Mouse (Mus musculus) testis, adult 2 months (tissue): ENCODE measurements around the gene Olfr444. TPM values are rescaled to one million over a fixed set of nuclear protein-coding genes. Genes with fewer than 3 reads are reported as not detected.

ENCODE experiments used
- H3K27ac ChIP-seq: fragments of 200-500 bp; 2 replicates; pipeline ENCODE4 v1.5.1; 2012; ENCODE audit warnings: low read depth, low read length; ENCODE audit not compliant: control insufficient read depth, insufficient read depth
- H3K27me3 ChIP-seq: fragments of 200-500 bp; 2 replicates; pipeline ENCODE4 v1.6.1; 2012; ENCODE audit warnings: mild to moderate bottlenecking, low read length, moderate library complexity; ENCODE audit not compliant: control insufficient read depth, insufficient read depth
- H3K36me3 ChIP-seq: fragments of 200-500 bp; 2 replicates; pipeline ENCODE4 v1.6.1; 2012; ENCODE audit warnings: mild to moderate bottlenecking, low read length; ENCODE audit not compliant: control insufficient read depth, insufficient read depth
- H3K4me1 ChIP-seq: fragments of 200-500 bp; 2 replicates; pipeline ENCODE4 v1.6.1; 2012; ENCODE audit warnings: low read length; ENCODE audit not compliant: control insufficient read depth, insufficient read depth
- H3K4me3 ChIP-seq: fragments of 200-500 bp; 2 replicates; pipeline ENCODE4 v1.5.1; 2012; ENCODE audit warnings: low read depth, mild to moderate bottlenecking, low read length, moderate library complexity, mixed read lengths; ENCODE audit not compliant: control insufficient read depth
- CTCF ChIP-seq: fragments of 200-500 bp; IDR thresholded peaks from 2 replicates; pipeline ENCODE4 v1.5.1; 2012; ENCODE audit warnings: low read depth, mild to moderate bottlenecking, inconsistent platforms, low read length, moderate library complexity; ENCODE audit not compliant: control insufficient read depth, insufficient read depth, insufficient replicate concordance
- POLR2A ChIP-seq: fragments of 200-500 bp; IDR thresholded peaks from 2 replicates; pipeline ENCODE4 v1.6.1; 2012; ENCODE audit warnings: low read depth, mild to moderate bottlenecking, inconsistent platforms, low read length, moderate library complexity; ENCODE audit not compliant: control insufficient read depth
- polyA plus RNA-seq: library from polyadenylated mRNA; depleted of rRNA; stranded (reverse); fragments of >200 nt; gene quantifications from 2 replicates; pipeline ENCODE4 v1.2.3, GENCODE M21; 2012; rRNA removed

The Olfr444 gene
- not detected in 2 replicates for polyA plus RNA-seq

DNA sequence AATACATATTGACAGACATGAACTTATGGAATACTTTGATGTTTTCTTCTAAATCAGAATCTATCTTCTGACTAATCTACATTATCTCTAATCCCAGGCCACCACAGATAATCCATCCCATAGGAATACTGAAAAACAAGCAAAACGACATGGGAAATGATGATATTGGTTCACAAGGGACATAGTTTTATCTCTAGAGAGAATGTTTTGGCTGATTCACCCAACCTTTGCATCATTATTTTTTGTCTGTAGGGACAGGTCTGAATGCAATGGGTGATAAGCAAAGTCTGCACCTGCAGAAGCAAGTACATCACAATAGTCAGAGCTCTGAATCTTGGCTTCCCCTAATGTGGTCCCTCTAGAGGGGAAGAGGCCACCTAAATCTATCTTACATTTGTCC is at the start of gene Olfr444:
Gene Olfr444, plus strand, starts transcription at position 301 of the 400 bp plus-strand sequence.
- Histone ChIP-seq H3K36me3 (no peaks in the 10 kb centered on the region), H3K27me3 (no peaks in the 10 kb centered on the region), H3K4me3 (no peak within 1 kb of the TSS), H3K4me1 (no peaks in the 10 kb centered on the region), H3K27ac (no peak within 1 kb of the TSS)
- TF ChIP-seq POLR2A: no peak
- no peak for TF ChIP-seq CTCF

DNA sequence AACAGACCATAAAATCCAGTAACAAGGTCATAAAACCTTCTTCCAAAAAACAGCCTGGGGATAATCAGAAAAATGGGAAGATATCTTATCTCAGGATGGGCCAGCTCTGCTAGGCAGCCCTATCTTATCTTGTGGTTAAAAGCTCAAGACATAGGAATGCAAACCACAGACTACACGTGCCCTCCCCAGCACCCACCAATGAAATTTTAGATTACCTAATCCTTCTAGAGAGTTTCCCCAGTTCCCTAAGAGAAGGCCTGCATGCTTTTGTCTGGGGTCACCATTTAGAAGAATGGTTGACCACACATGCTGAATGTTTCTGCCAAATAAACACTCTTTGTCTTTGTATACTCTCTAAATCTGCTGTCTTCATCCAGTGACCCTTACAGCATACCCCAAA is 48.5 kb upstream of the Olfr444 start:
- TF ChIP-seq CTCF (no peak), POLR2A (no peak)
- Histone ChIP-seq H3K4me3 (no peak overlapping the region), H3K4me1 (no peaks in the 10 kb centered on the region), H3K27ac (no peak overlapping the region), H3K36me3 (no peaks in the 10 kb centered on the region), H3K27me3 (no peaks in the 10 kb centered on the region)

DNA sequence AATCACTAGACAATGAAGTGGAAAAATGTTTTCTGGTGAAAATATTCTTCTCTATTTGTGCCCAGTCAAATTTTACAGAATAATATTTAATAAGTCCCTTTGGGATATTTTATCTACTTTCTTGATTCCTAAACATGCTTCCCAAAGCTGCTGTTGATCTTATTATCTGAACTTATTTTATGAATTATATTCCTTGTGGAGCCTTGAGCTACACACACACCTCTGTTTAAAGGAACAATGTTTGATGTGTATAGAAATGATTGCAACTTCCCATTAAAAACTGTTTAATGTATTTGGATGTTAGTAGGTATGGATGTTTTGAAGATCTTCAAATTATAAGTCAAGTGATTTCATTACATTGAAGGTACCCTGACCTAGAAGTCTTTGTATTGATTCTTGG is 40.3 kb upstream of the Olfr444 start, which contains the start of gene Olfr447:
Gene Olfr447, plus strand, starts transcription at position 301 of the 400 bp plus-strand sequence.
- Histone ChIP-seq H3K4me3 (no peak within 1 kb of the TSS), H3K4me1 (no peaks in the 10 kb centered on the region), H3K27me3 (no peaks in the 10 kb centered on the region), H3K27ac (no peak within 1 kb of the TSS), H3K36me3 (no peaks in the 10 kb centered on the region)
- TF ChIP-seq POLR2A (no peak), CTCF (no peak)

DNA sequence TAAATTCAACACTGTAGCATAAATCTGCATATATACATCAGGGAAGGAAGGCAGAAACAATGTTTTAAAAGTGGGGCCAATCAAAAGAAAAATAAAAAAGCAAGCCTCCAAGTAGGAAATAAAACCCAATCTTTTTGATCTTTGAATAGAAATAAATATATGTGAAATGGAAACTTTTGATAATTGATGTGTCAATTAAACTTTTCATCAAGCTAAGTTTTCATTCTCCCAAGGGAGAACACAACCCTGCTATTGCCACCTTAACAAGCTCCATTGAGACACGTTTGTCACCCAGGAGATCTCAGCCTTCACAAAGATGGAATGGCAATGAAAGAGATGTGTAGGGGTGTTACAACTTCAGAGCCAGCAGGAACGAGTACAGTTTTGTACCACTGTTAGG is 27.8 kb upstream of the Olfr444 start, which contains the start of gene Olfr446:
Gene Olfr446, plus strand, starts transcription at position 301 of the 400 bp plus-strand sequence.
- no peaks in the 10 kb centered on the region for H3K27me3 ChIP-seq
- no peaks in the 10 kb centered on the region for H3K4me1 ChIP-seq
- H3K36me3 ChIP-seq: no peaks in the 10 kb centered on the region
- TF ChIP-seq CTCF (no peak), POLR2A (no peak)
- H3K27ac ChIP-seq: no peak within 1 kb of the TSS
- H3K4me3 ChIP-seq: no peak within 1 kb of the TSS

DNA sequence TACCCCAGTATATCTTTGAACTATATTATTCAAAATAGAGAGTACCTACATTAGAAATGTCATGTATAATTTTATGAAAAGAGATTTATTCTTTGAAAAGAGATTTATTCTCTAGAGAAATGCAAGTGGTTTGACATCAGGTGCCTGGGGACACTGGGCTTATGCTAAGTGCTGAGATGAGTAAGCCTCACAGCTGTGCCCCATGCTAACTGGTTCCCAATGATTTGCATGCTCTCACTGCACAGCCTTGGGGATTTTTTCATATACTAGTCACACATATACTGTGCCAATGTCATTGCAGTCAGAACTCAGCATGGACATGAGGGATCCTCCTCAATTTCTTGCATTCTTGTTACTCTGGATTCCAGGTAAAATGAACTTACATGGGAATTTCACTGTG is 31.5 kb downstream of the Olfr444 start:
- Histone ChIP-seq H3K36me3 (no peaks in the 10 kb centered on the region), H3K27me3 (no peaks in the 10 kb centered on the region), H3K4me3 (no peak overlapping the region), H3K27ac (no peak overlapping the region), H3K4me1 (no peaks in the 10 kb centered on the region)
- no peak for TF ChIP-seq POLR2A
- no peak for TF ChIP-seq CTCF

Other genes with a start within 250 kb of the Olfr444 start
- gene Tcaf1, start 239.0 kb upstream of the Olfr444 start, polyA plus RNA-seq: 2.2 and 2.6 TPM in 2 replicates
- gene Olfr453, start 209.7 kb upstream of the Olfr444 start, polyA plus RNA-seq: not detected in 2 replicates
- gene Olfr38, start 192.7 kb upstream of the Olfr444 start, polyA plus RNA-seq: not detected in 2 replicates
- gene Olfr452, start 164.0 kb upstream of the Olfr444 start, polyA plus RNA-seq: not detected in 2 replicates
- not detected in 2 replicates for gene Olfr450, start 137.1 kb upstream of the Olfr444 start, polyA plus RNA-seq
- gene Olfr449, start 114.7 kb upstream of the Olfr444 start, polyA plus RNA-seq: not detected in 2 replicates
- gene Olfr448, start 58.6 kb upstream of the Olfr444 start, polyA plus RNA-seq: not detected in 2 replicates
- not detected in 2 replicates for gene Olfr447, start 40.2 kb upstream of the Olfr444 start, polyA plus RNA-seq
- gene Olfr446, start 27.7 kb upstream of the Olfr444 start, polyA plus RNA-seq: not detected in 2 replicates
- not detected in 2 replicates for gene Olfr441, start 157.3 kb downstream of the Olfr444 start, polyA plus RNA-seq
- 0.17 and 0.21 TPM in 2 replicates for gene Olfr237-ps1, start 197.5 kb downstream of the Olfr444 start, polyA plus RNA-seq
- 0.20 TPM in 1 of 2 replicates, not detected in the other for gene Olfr437, start 214.2 kb downstream of the Olfr444 start, polyA plus RNA-seq
- gene Olfr13, start 223.1 kb downstream of the Olfr444 start, polyA plus RNA-seq: 0.02 and 0.05 TPM in 2 replicates
- not detected in 2 replicates for gene Olfr435, start 248.1 kb downstream of the Olfr444 start, polyA plus RNA-seq